Mouse (Mus musculus) heart, adult 9 months (tissue): Measurements from ENCODE around the gene Mpl.

Experiments used
- DNase-seq, 2 experiments: peaks; one replicate each; pipeline ENCODE4 v3.0.0; 2022; ENCODE audit warnings: low spot score in 2 of 2

The Mpl gene

GRCm38 (mm10) chr4:118427768-118428451, 29.4 kb downstream of the Mpl start, which contains the start of gene Elovl1:
Gene Elovl1 (plus strand): TSS chr4:118428093.
- peak; percentile 92 for DNase-seq

GRCm38 (mm10) chr4:118427415-118427767, 29.9 kb downstream of the Mpl start:
- DNase-seq: no peak

- DNase-seq: no peak
These were observed 31.9 kb downstream of the Mpl start for GRCm38 (mm10) chr4:118425374-118425773.

GRCm38 (mm10) chr4:118424541-118425160, 32.7 kb downstream of the Mpl start:
- no peak for DNase-seq

GRCm38 (mm10) chr4:118421384-118421783, 35.9 kb downstream of the Mpl start:
- DNase-seq: no peak

- no peak for DNase-seq
These were observed 40.1 kb downstream of the Mpl start for GRCm38 (mm10) chr4:118417112-118417797.

- DNase-seq: no peak
These were observed 41.0 kb downstream of the Mpl start for GRCm38 (mm10) chr4:118416329-118416728.

- DNase-seq: no peak
These were observed 41.5 kb downstream of the Mpl start for GRCm38 (mm10) chr4:118415779-118416178.

GRCm38 (mm10) chr4:118413553-118413952, 43.8 kb downstream of the Mpl start:
- DNase-seq: no peak

GRCm38 (mm10) chr4:118410871-118411270, 46.4 kb downstream of the Mpl start:
- no peak for DNase-seq

GRCm38 (mm10) chr4:118409142-118409900, 48.0 kb downstream of the Mpl start, which contains the start of the genes Szt2 and Med8:
Gene Szt2 (minus strand): TSS chr4:118409273.
Gene Med8 (plus strand): TSS chr4:118409337.
- peak; percentile 93 to 95 for DNase-seq

GRCm38 (mm10) chr4:118402701-118403100, 54.6 kb downstream of the Mpl start:
- no peak for DNase-seq

- DNase-seq: no peak
These were observed 55.4 kb downstream of the Mpl start for GRCm38 (mm10) chr4:118401918-118402317.

GRCm38 (mm10) chr4:118401421-118401820, 55.9 kb downstream of the Mpl start:
- no peak for DNase-seq

- DNase-seq: no peak
These were observed 58.9 kb downstream of the Mpl start for GRCm38 (mm10) chr4:118398400-118398799.

- DNase-seq: no peak
These were observed 60.9 kb downstream of the Mpl start for GRCm38 (mm10) chr4:118396433-118396832.

- DNase-seq: no peak
These were observed 62.0 kb downstream of the Mpl start for GRCm38 (mm10) chr4:118395289-118395688.

- DNase-seq: peak; percentile 29 to 45
These were observed 62.8 kb downstream of the Mpl start for GRCm38 (mm10) chr4:118394505-118394904.
